Mouse (Mus musculus) bone marrow macrophage, adult 2 months (primary cell): ENCODE results near the gene Ndufb8. TPM values are rescaled to one million over a fixed set of nuclear protein-coding genes. Genes with fewer than 3 reads are reported as not detected.

Experiments used
- H3K27ac ChIP-seq: 2 replicates; pipeline ENCODE4 v1.5.1; 2012; ENCODE audit warnings: low read depth, low read length; ENCODE audit not compliant: insufficient read depth
- H3K4me1 ChIP-seq: 2 replicates; pipeline ENCODE4 v1.6.1; 2012; ENCODE audit warnings: low read length; ENCODE audit not compliant: control insufficient read depth, insufficient read depth
- H3K4me3 ChIP-seq: 2 replicates; pipeline ENCODE4 v1.5.1; 2012; ENCODE audit warnings: mild to moderate bottlenecking, low read length, moderate library complexity; ENCODE audit not compliant: insufficient read depth
- CTCF ChIP-seq: IDR thresholded peaks from 2 replicates; pipeline ENCODE4 v1.5.1; 2012; ENCODE audit warnings: low read depth, mild to moderate bottlenecking, low read length, moderate library complexity
- POLR2A ChIP-seq: IDR thresholded peaks from 2 replicates; pipeline ENCODE4 v1.6.1; 2012; ENCODE audit warnings: mild to moderate bottlenecking, low read depth, low read length, borderline replicate concordance
- polyA plus RNA-seq: library from polyadenylated mRNA; stranded (reverse); fragments of >200 nt; gene quantifications from 2 replicates; pipeline ENCODE4 v1.2.4, GENCODE M21; 2012; ENCODE audit not compliant: missing spikeins, insufficient read depth, insufficient read length

Gene Ndufb8
- polyA plus RNA-seq, 1 experiment, result 148 TPM

GRCm38 (mm10) chr19:44513054-44513833 is 42.0 kb downstream of the Ndufb8 start:
- no peak overlapping the region for H3K27ac ChIP-seq
- H3K4me3 ChIP-seq, result no peak overlapping the region
- H3K4me1 ChIP-seq, result no peaks in the 10 kb centered on the region
- TF ChIP-seq CTCF (no peak), POLR2A (no peak)

GRCm38 (mm10) chr19:44512601-44513000 is 42.6 kb downstream of the Ndufb8 start:
- Histone ChIP-seq H3K4me3 (no peak overlapping the region), H3K4me1 (no peaks in the 10 kb centered on the region), H3K27ac (no peak overlapping the region)
- no peak for TF ChIP-seq POLR2A
- TF ChIP-seq CTCF, result no peak

- H3K4me3 ChIP-seq, result no peak overlapping the region
- no peak overlapping the region for H3K27ac ChIP-seq
- no peaks in the 10 kb centered on the region for H3K4me1 ChIP-seq
- no peak for TF ChIP-seq POLR2A
- TF ChIP-seq CTCF, result no peak
Measured at GRCm38 (mm10) chr19:44511451-44512231, 43.6 kb downstream of the Ndufb8 start.

GRCm38 (mm10) chr19:44510534-44511175 is 44.6 kb downstream of the Ndufb8 start:
- Histone ChIP-seq H3K27ac (no peak overlapping the region), H3K4me1 (no peaks in the 10 kb centered on the region), H3K4me3 (no peak overlapping the region)
- no peak for TF ChIP-seq CTCF
- no peak for TF ChIP-seq POLR2A

GRCm38 (mm10) chr19:44502741-44503140 is 52.5 kb downstream of the Ndufb8 start:
- no peak overlapping the region for H3K27ac ChIP-seq
- H3K4me3 ChIP-seq, result no peak overlapping the region
- peaks cover 4% of the 10 kb centered on the region; the same call in 1 of the 2 replicates for H3K4me1 ChIP-seq
- no peak for TF ChIP-seq POLR2A
- TF ChIP-seq CTCF, result no peak

GRCm38 (mm10) chr19:44501925-44502324 is 53.3 kb downstream of the Ndufb8 start:
- Histone ChIP-seq H3K4me1 (peaks cover 4% of the 10 kb centered on the region; the same call in 1 of the 2 replicates), H3K27ac (no peak overlapping the region), H3K4me3 (no peak overlapping the region)
- no peak for TF ChIP-seq CTCF
- TF ChIP-seq POLR2A, result no peak

- no peak overlapping the region for H3K4me3 ChIP-seq
- no peak overlapping the region for H3K27ac ChIP-seq
- H3K4me1 ChIP-seq, result peaks cover 4% of the 10 kb centered on the region; the same call in 1 of the 2 replicates
- no peak for TF ChIP-seq CTCF
- TF ChIP-seq POLR2A, result no peak
Measured at GRCm38 (mm10) chr19:44500240-44500639, 55.0 kb downstream of the Ndufb8 start.

GRCm38 (mm10) chr19:44498936-44499335 is 56.3 kb downstream of the Ndufb8 start:
- no peak for TF ChIP-seq POLR2A
- no peak for TF ChIP-seq CTCF

More at GRCm38 (mm10) chr19:44498936-44499335, 56.3 kb downstream of the Ndufb8 start:
- Histone ChIP-seq H3K4me1 (peaks cover 4% of the 10 kb centered on the region; the same call in 1 of the 2 replicates), H3K4me3 (no peak overlapping the region), H3K27ac (no peak overlapping the region)

Other genes starting within 250 kb of the Ndufb8 start
- not detected in 2 replicates for gene Scd4, start 222.3 kb downstream of the Ndufb8 start, polyA plus RNA-seq
- gene Scd1, start 147.6 kb downstream of the Ndufb8 start, polyA plus RNA-seq, result 1.1 and 2.9 TPM in 2 replicates
- gene Wnt8b, start 62.0 kb downstream of the Ndufb8 start, polyA plus RNA-seq, result not detected in 2 replicates
- gene Sec31b, start 9.6 kb downstream of the Ndufb8 start, polyA plus RNA-seq, result 1.4 and 2.0 TPM in 2 replicates
- gene Gm20538, start 2.6 kb downstream of the Ndufb8 start, polyA plus RNA-seq, result not detected in 2 replicates
- gene Hif1an, start 7.4 kb upstream of the Ndufb8 start, polyA plus RNA-seq, result 12.8 and 13.5 TPM in 2 replicates
- gene Pax2, start 200.6 kb upstream of the Ndufb8 start, polyA plus RNA-seq, result not detected in 2 replicates